ENCODE assay signal across 18 mouse cellular contexts in genomic region chr2:164106287-164107035, GRCm38 (mm10). TPM values are rescaled to one million over a fixed set of nuclear protein-coding genes. Genes with fewer than 3 reads are reported as not detected.
DNase-seq lines count a peak whose midpoint lies in the region; ATAC-seq and TF ChIP-seq lines count a peak whose summit lies in the region.
"Had no signal": no experiment of that assay in that cellular context is flagged by ENCODE, and none has a peak within 500 bp of the region (broad histone marks: within the 10 kb centered on the region; RNA-seq: fewer than 3 reads in every experiment).

No protein-coding gene starts in this region.

- no peak overlapping the region for H3K4me2 ChIP-seq in neural tube, embryonic 13.5 days
- no peak overlapping the region for H3K4me2 ChIP-seq in neural tube, embryonic 15.5 days
- H3K4me2 ChIP-seq: forebrain, embryonic 13.5 days; liver, embryonic 13.5 days; midbrain, embryonic 15.5 days had no signal

- peak; percentile 39 to 73 for DNase-seq in layer of hippocampus, adult 18-20 months (ENCODE audit: low spot score in 2 of 2)
- DNase-seq in layer of hippocampus, adult 9-10 months (ENCODE audit: low spot score): no peak
- peak; percentile 93 for DNase-seq in fibroblast of lung, adult 2 months (ENCODE audit: low read depth)
- no peak for DNase-seq in cerebellum, adult 2 months
- no peak for DNase-seq in spleen, adult 12 weeks (ENCODE audit: low spot score)
- DNase-seq: adrenal gland, adult 2 months; cerebellum, adult 9-10 months; gastrocnemius, postnatal 14 days; kidney, adult 2 months; kidney, postnatal 10 days; liver, embryonic 13.5 days had no signal

- no peak overlapping the region for H3K27ac ChIP-seq in neural tube, embryonic 13.5 days (replicated peaks)
- no peak overlapping the region for H3K27ac ChIP-seq in neural tube, embryonic 15.5 days (replicated peaks)
- no peak overlapping the region for H3K27ac ChIP-seq in cerebellum, adult 2 months (ENCODE audit: insufficient read depth, low read length)
- H3K27ac ChIP-seq: forebrain, embryonic 13.5 days; liver, embryonic 13.5 days; midbrain, embryonic 15.5 days had no signal

- no peaks in the 10 kb centered on the region for H3K27me3 ChIP-seq in neural tube, embryonic 13.5 days
- H3K27me3 ChIP-seq in neural tube, embryonic 15.5 days (replicated peaks): no peaks in the 10 kb centered on the region
- no peaks in the 10 kb centered on the region for H3K27me3 ChIP-seq in cerebellum, adult 2 months (ENCODE audit: control insufficient read depth, insufficient read depth, low read length)
- H3K27me3 ChIP-seq: forebrain, embryonic 13.5 days; liver, embryonic 13.5 days; midbrain, embryonic 15.5 days had no signal

- no peaks in the 10 kb centered on the region for H3K9me3 ChIP-seq in neural tube, embryonic 13.5 days
- H3K9me3 ChIP-seq in neural tube, embryonic 15.5 days (replicated peaks): no peaks in the 10 kb centered on the region
- H3K9me3 ChIP-seq: forebrain, embryonic 13.5 days; liver, embryonic 13.5 days; midbrain, embryonic 15.5 days had no signal

- no peak for TF ChIP-seq CTCF in cerebellum, adult 2 months (IDR thresholded peaks at IDR 0.05; ENCODE audit: borderline replicate concordance, insufficient read depth, low read depth, low read length)

- H3K36me3 ChIP-seq in neural tube, embryonic 13.5 days: peaks cover 32% of the 10 kb centered on the region
- peaks cover 13% of the 10 kb centered on the region for H3K36me3 ChIP-seq in neural tube, embryonic 15.5 days

- 0 out of 2 replicates have a peak overlapping the region, but pooled peaks have one; percentile 9 for H3K9ac ChIP-seq in neural tube, embryonic 13.5 days
- no peak overlapping the region for H3K9ac ChIP-seq in neural tube, embryonic 15.5 days (replicated peaks)
- H3K9ac ChIP-seq: forebrain, embryonic 13.5 days; liver, embryonic 13.5 days; midbrain, embryonic 15.5 days had no signal

- ATAC-seq in neural tube, embryonic 13.5 days (ENCODE audit: low read depth): no peak
- ATAC-seq in neural tube, embryonic 15.5 days (ENCODE audit: low FRiP score): no peak
- ATAC-seq: forebrain, embryonic 13.5 days; inflammation-experienced regulatory T-cells, adult 6 months; lung, postnatal 0 days; midbrain, embryonic 15.5 days had no signal

- no peak for TF ChIP-seq POLR2A in cerebellum, adult 2 months (IDR thresholded peaks at IDR 0.05; ENCODE audit: borderline replicate concordance, insufficient read depth, low read length)

- WGBS in neural tube, embryonic 13.5 days: 78% methylated on average over 14 of the region's 14 CpGs
- WGBS in neural tube, embryonic 15.5 days: 71% methylated on average over 14 of the region's 14 CpGs
- WGBS in cerebellum, adult 2 months: 86% methylated on average over 14 of the region's 14 CpGs

- H3K4me3 ChIP-seq in neural tube, embryonic 13.5 days: no peak overlapping the region
- H3K4me3 ChIP-seq in neural tube, embryonic 15.5 days (replicated peaks): no peak overlapping the region
- H3K4me3 ChIP-seq in cerebellum, adult 2 months (replicated peaks; ENCODE audit: insufficient read depth, low read depth, low read length): no peak overlapping the region
- H3K4me3 ChIP-seq: forebrain, embryonic 13.5 days; liver, embryonic 13.5 days; midbrain, embryonic 15.5 days; myocyte had no signal

- H3K4me1 ChIP-seq in neural tube, embryonic 13.5 days (replicated peaks): peaks cover 30% of the 10 kb centered on the region
- H3K4me1 ChIP-seq in neural tube, embryonic 15.5 days: 0 out of 2 replicates have a peak, but pooled peaks cover 5% of the 10 kb centered on the region
- no peaks in the 10 kb centered on the region for H3K4me1 ChIP-seq in cerebellum, adult 2 months (ENCODE audit: control insufficient read depth, insufficient read depth, low read length)
- H3K4me1 ChIP-seq: forebrain, embryonic 13.5 days; liver, embryonic 13.5 days had no signal

RNA-seq across cellular contexts. Expression of gene Tomm34, which starts 35.5 kb away (rescaled TPM):
- 100 to 1,000 TPM; 118 to 122 TPM for total RNA-seq in layer of hippocampus, adult 18-20 months (2021)
- 45.3 and 48.0 TPM in 2 replicates for polyA plus RNA-seq in neural tube, embryonic 13.5 days (2015; fragmentation: Nextera tagmentation; extraction: Ambion mirVana)
- polyA plus RNA-seq in neural tube, embryonic 15.5 days (2015; fragmentation: Nextera tagmentation; extraction: Ambion mirVana): 49.5 and 53.9 TPM in 2 replicates
- polyA plus RNA-seq in cerebellum, adult 2 months (2012; rRNA removed): 66.9 and 71.5 TPM in 2 replicates

RNA-seq across cellular contexts. Expression of gene Stk4, which starts 36.3 kb away (rescaled TPM):
- 10 to 100 TPM; 44.7 to 47.0 TPM for total RNA-seq in layer of hippocampus, adult 18-20 months (2021)
- polyA plus RNA-seq in neural tube, embryonic 13.5 days (2015; fragmentation: Nextera tagmentation; extraction: Ambion mirVana): 19.4 and 21.2 TPM in 2 replicates
- polyA plus RNA-seq in neural tube, embryonic 15.5 days (2015; fragmentation: Nextera tagmentation; extraction: Ambion mirVana): 15.4 and 19.0 TPM in 2 replicates
- polyA plus RNA-seq in cerebellum, adult 2 months (2012; rRNA removed): 17.1 and 18.7 TPM in 2 replicates

Comparison
In these comparisons a context has a peak if more than half of its experiments do, and no peak if none do; other contexts are left out.
1. DNase-seq: peak in layer of hippocampus, adult 18-20 months (2 of 2) and fibroblast of lung, adult 2 months (single experiment); none in layer of hippocampus, adult 9-10 months (single experiment), cerebellum, adult 2 months (0 of 2) and spleen, adult 12 weeks (single experiment).